Mouse (Mus musculus) intestine, postnatal 0 days (tissue): ENCODE results near the gene Hyal3. TPM values are rescaled to one million over a fixed set of nuclear protein-coding genes. Genes with fewer than 3 reads are reported as not detected.

ENCODE experiments used
- ATAC-seq: fragments of 200-750 bp; cut with Nextera tagmentation; 2 replicates; pipeline ENCODE4 v1.8.0; 2017; ENCODE audit warnings: mild to moderate bottlenecking, moderate TSS enrichment, moderate library complexity
- H3K27ac ChIP-seq: fragments of 300-500 bp; sonication (generic); 2 replicates; pipeline ENCODE4 v1.5.1; 2014; ENCODE audit warnings: mild to moderate bottlenecking, low read depth, low read length, moderate library complexity
- H3K27me3 ChIP-seq: fragments of 300-500 bp; sonication (generic); replicated peaks from 2 replicates; pipeline ENCODE4 v1.6.1; 2014; ENCODE audit warnings: low read length, mixed read lengths; ENCODE audit not compliant: control insufficient read depth, insufficient read depth
- H3K36me3 ChIP-seq: fragments of 300-500 bp; sonication (generic); 2 replicates; pipeline ENCODE4 v1.6.1; 2014; ENCODE audit warnings: mild to moderate bottlenecking, moderate library complexity; ENCODE audit not compliant: control insufficient read depth, insufficient read depth
- H3K4me1 ChIP-seq: fragments of 300-500 bp; sonication (generic); replicated peaks from 2 replicates; pipeline ENCODE4 v1.6.1; 2014; ENCODE audit warnings: antibody characterized with exemption, low read length, mixed read lengths; ENCODE audit not compliant: control insufficient read depth, insufficient read depth
- H3K4me2 ChIP-seq: fragments of 300-500 bp; sonication (generic); replicated peaks from 2 replicates; pipeline ENCODE4 v1.6.1; 2014; ENCODE audit warnings: low read depth, mild to moderate bottlenecking, moderate library complexity
- H3K4me3 ChIP-seq: fragments of 300-500 bp; sonication (generic); 2 replicates; pipeline ENCODE4 v1.5.1; 2014; ENCODE audit warnings: low read depth, low read length
- H3K9ac ChIP-seq: fragments of 300-500 bp; sonication (generic); 2 replicates; pipeline ENCODE4 v1.6.1; 2014; ENCODE audit warnings: mild to moderate bottlenecking, low read depth, low read length
- H3K9me3 ChIP-seq: fragments of 300-500 bp; sonication (generic); 2 replicates; pipeline ENCODE4 v1.6.1; 2016; ENCODE audit warnings: mixed run types; ENCODE audit not compliant: control insufficient read depth
- CTCF ChIP-seq: sonication (generic); IDR thresholded peaks from 2 replicates; pipeline ENCODE4 v1.5.1; 2016; ENCODE audit warnings: low read depth, mild to moderate bottlenecking, control low read depth, antibody characterized with exemption, moderate library complexity
- WGBS: fragments of 180-500 bp; shearing (Covaris S2); extraction: QIAGEN DNeasy Blood & Tissue Kit; methylation state at CpG from one replicate; pipeline ENCODE4 v1.1.7; 2014; 5-methylcytosine and 5-hydroxymethylcytosine counted together
- polyA plus RNA-seq: library from polyadenylated mRNA; unstranded; fragments of >200 nt; fragmentation: Nextera tagmentation; extraction: Ambion mirVana; gene quantifications from 2 replicates; pipeline ENCODE4 v1.2.1, GENCODE M21; 2015

Hyal3 gene
- polyA plus RNA-seq, 1 experiment from 2014 or later: 0.50 TPM

DNA sequence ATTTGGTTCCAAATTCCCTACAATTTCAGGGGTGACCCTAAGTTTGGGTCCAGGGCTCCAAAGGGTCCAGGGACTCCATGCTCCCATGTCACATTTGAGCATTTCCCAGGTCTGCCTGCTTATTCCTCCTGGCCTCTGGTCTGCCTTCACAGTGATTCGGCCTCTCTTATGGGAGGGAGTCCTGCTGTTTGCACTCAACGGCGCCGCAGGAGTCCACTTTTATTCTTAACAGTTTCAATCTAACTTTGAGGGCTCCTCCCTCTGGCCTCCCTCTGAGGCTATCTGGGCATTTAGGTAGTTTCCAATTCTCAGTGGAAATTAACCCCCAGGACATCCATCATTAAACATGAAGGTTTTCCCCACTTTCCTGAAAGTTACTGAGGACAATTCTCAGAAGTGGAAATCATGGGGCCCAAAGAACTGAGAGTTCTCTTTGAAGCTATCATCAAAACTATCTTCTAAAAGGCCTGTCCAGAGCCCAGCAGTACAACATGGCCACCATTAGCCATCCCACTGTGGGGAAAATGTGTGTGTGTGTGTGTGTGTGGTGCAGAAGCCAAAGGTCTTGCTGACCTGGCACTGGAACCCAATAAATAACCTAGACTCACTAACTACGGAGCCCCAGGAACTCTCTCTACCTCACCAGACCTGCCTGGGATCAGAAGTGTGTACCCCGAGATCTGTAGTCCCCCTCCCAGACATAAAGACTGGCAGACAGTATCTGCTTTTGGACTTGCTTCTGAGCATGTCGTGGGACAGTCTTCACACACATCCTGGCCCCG lies 13.9 kb downstream of the Hyal3 start:
- no peak overlapping the region for H3K27ac ChIP-seq
- no peaks in the 10 kb centered on the region for H3K9me3 ChIP-seq
- peaks cover 50% of the 10 kb centered on the region for H3K36me3 ChIP-seq
- TF ChIP-seq CTCF: no peak
- ATAC-seq: no peak
- H3K4me1 ChIP-seq: no peaks in the 10 kb centered on the region; the same call in 1 of the 2 replicates
- no peak overlapping the region for H3K9ac ChIP-seq
- H3K4me3 ChIP-seq: no peak overlapping the region
- H3K4me2 ChIP-seq: no peak overlapping the region
- 72% methylated on average over 8 of the region's 8 CpGs for WGBS
- H3K27me3 ChIP-seq: no peaks in the 10 kb centered on the region

DNA sequence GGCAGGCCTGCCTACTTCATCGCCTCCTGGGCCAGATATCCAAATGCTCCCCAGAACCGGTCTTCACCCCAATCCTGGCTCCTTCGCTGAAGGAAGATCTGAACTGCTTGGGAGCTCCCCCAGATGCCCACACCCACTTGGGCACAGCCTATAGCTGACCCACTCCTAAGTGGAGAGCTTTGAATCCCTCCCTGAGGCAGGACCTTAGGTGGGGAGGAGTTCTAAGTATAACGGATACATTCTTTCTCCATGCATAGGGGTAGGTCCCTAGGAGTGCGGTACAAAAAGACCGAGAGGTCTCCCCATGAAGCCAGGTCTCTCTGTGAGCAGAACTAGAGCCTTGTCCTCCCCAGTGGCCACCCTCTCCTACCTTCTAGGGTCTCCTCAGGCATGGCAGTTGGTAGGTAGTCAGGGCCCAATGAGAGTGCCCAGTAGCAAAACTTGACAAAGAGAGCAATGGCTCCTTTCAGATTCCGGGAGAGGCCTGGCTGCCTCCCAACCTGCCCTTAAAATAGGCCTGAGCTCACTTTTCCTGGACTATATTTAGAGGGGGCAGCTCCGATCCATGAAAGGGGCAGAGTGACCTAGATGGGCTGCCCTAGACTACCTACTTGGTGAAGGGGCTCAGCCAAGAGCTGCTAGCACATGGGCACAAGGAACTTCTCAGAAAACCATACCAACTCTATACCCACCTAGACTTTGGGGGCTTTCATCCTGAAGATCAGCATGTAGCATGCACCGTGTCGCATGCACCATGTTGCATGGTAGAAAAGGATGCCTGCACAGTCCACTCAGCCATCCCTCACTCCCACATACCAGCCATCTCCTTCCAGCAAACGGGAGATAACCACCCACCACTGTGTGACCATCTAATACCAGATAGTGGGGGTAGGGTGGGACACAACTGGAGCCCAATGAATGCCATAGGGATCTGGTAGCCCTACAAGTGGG lies 16.3 kb downstream of the Hyal3 start:
- Histone ChIP-seq H3K9ac (no peak overlapping the region), H3K4me1 (0 out of 2 replicates have a peak, but pooled peaks cover 2% of the 10 kb centered on the region), H3K27ac (no peak overlapping the region), H3K36me3 (peaks cover 41% of the 10 kb centered on the region), H3K4me3 (no peak overlapping the region), H3K9me3 (no peaks in the 10 kb centered on the region), H3K27me3 (no peaks in the 10 kb centered on the region), H3K4me2 (no peak overlapping the region)
- TF ChIP-seq CTCF: no peak
- ATAC-seq: no peak
- WGBS: 91% methylated on average over 11 of the region's 11 CpGs

DNA sequence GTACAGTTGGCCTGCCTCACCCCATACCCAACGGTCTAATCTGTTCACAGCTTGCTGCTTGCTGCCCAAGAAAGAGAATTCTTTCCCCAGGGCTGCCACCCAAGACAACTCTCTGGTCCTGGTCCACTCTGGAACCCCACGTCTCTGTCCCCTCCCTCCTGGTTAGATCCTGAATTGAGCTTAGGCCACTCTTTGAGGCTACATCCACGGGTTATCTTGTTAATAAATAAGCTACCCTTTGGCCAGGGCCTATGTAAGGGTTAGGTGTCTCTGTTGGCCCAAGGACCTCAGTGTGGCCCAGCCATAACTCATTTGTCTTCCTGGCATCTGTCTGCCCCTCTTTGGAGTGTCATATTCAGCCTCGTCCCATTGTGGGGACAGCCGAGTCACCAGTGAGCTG lies 17.8 kb downstream of the Hyal3 start:
- Histone ChIP-seq H3K27me3 (no peaks in the 10 kb centered on the region), H3K9me3 (no peaks in the 10 kb centered on the region), H3K9ac (no peak overlapping the region), H3K27ac (peak overlapping the region; percentile 28), H3K4me1 (0 out of 2 replicates have a peak, but pooled peaks cover 3% of the 10 kb centered on the region), H3K4me3 (no peak overlapping the region), H3K4me2 (no peak overlapping the region), H3K36me3 (peaks cover 27% of the 10 kb centered on the region; the same call in 1 of the 2 replicates)
- WGBS: 49% methylated on average over 5 of the region's 5 CpGs
- no peak for ATAC-seq
- no peak for TF ChIP-seq CTCF

DNA sequence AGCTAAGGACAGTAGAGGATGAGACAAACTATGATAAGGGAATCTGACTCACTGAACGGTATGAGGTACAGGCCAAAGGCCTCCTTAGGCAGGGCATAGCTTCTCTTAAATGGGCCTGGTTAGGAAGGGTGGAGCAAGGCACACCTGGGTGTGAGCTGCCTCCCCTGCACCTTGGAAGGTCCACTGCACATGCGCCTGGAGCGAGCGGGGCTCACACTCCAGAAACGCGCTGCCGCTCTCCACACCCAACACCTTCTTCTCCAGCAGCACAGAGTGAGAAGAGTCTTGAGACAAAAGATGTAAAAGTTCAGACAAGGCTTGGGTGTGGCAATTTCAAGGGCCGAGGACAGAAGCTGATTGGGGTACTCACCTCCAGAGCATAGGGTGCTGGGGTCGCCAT lies 18.8 kb downstream of the Hyal3 start:
- Histone ChIP-seq H3K9me3 (no peaks in the 10 kb centered on the region), H3K4me2 (no peak overlapping the region), H3K36me3 (peaks cover 20% of the 10 kb centered on the region; the same call in 1 of the 2 replicates), H3K4me1 (0 out of 2 replicates have a peak, but pooled peaks cover 6% of the 10 kb centered on the region), H3K27me3 (no peaks in the 10 kb centered on the region), H3K27ac (no peak overlapping the region), H3K9ac (no peak overlapping the region), H3K4me3 (no peak overlapping the region)
- no peak for ATAC-seq
- no peak for TF ChIP-seq CTCF
- 66% methylated on average over 9 of the region's 9 CpGs for WGBS

DNA sequence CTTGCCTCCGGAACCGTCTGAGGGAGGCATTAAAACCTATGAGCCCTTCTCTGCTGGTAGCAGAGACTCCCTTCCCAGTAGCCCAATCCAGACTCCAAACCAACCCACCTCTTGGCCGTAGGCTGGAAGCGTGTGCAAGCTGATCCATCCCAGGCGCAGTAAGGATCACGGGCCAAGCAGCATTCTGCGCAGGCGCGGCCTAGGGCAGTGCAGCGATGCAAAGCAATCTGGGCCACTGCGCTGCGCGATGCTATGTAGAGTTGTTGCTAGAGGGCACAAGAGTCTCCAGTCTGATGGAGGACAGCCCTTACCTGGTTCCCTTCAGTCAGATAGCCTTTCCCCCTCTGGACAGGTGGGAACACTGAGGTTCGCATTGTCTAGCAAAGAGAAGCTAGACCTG lies 19.2 kb downstream of the Hyal3 start:
- Histone ChIP-seq H3K27me3 (no peaks in the 10 kb centered on the region), H3K9ac (no peak overlapping the region), H3K36me3 (peaks cover 20% of the 10 kb centered on the region; the same call in 1 of the 2 replicates), H3K4me3 (no peak overlapping the region), H3K27ac (no peak overlapping the region), H3K9me3 (no peaks in the 10 kb centered on the region), H3K4me2 (no peak overlapping the region), H3K4me1 (0 out of 2 replicates have a peak, but pooled peaks cover 6% of the 10 kb centered on the region)
- no peak for TF ChIP-seq CTCF
- ATAC-seq: no peak
- WGBS: 82% methylated on average over 14 of the region's 14 CpGs

DNA sequence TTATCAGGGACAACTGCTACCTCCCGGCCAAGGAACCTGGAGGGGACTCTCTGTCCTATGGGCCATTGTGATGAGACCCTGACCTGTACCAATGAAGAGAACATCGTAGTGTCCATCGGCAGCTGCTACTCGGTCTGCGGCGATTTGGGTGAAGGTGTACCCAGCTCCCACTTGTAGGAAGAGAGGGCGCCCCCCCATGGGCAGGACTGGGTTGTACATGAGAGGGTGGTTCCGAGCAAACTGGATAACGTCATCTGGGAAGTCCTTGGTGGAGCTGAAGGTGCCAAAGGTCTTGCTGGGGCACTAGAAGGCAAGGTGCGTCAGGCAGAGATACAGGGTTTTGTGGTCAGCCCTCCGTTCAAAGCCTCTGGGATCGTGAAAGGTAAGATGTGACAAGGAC lies 20.1 kb downstream of the Hyal3 start:
- ATAC-seq: peak; percentile 25
- Histone ChIP-seq H3K4me2 (0 out of 2 replicates have a peak overlapping the region, but pooled peaks have one; percentile 9), H3K27me3 (no peaks in the 10 kb centered on the region), H3K36me3 (peaks cover 20% of the 10 kb centered on the region; the same call in 1 of the 2 replicates), H3K27ac (0 out of 2 replicates have a peak overlapping the region, but pooled peaks have one; percentile 15), H3K4me1 (0 out of 2 replicates have a peak, but pooled peaks cover 6% of the 10 kb centered on the region), H3K9me3 (no peaks in the 10 kb centered on the region), H3K9ac (no peak overlapping the region), H3K4me3 (no peak overlapping the region)
- 66% methylated on average over 12 of the region's 12 CpGs for WGBS
- peak; percentile 70 for TF ChIP-seq CTCF
